Mouse (Mus musculus): ENCODE data around the gene Gm28035. TPM values are rescaled to one million over a fixed set of nuclear protein-coding genes. Genes with fewer than 3 reads are reported as not detected.

Gene Gm28035
- total RNA-seq, 2 experiments from 2014 or later = 0.88 to 1.5 TPM

DNA sequence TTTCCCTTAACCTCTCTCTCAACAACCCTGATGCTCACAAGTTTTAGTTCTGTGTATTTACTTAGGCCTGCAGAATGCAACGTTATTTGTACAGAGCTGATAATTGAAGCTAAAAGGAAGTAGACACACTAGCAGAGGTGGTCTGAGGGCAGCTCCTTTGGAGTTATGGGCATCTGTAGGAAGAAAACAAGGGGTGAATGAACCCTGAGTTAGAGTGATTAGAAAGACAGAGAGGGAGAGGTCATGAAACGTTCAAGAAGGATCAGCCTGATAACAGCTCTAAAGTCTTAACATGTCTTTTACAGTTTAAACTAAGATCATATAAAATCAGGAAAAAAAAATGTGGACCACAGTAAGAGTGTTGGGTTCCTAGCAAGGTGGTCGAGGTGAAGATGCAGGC lies 69.0 kb downstream of the Gm28035 start:
- no peak for DNase-seq

DNA sequence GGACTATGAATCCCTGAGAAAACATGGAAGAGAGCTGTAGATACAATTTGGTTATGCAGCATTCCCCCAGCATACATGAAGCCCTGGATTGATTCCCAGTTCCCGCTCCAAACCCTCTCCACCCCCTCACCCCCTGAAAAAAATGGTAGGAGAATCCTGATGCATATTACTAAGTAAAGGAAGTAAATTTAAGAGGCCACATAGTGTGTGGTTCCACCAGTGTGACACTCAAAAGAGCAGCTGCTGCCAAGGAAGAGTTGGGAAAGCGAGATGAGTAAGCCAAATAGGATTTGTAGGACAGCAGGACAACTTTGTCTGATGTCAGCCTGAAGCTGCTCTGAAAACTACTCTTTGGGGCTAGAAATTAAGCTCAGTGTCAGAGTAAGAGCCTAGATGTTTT lies 71.1 kb downstream of the Gm28035 start:
- DNase-seq = no peak

DNA sequence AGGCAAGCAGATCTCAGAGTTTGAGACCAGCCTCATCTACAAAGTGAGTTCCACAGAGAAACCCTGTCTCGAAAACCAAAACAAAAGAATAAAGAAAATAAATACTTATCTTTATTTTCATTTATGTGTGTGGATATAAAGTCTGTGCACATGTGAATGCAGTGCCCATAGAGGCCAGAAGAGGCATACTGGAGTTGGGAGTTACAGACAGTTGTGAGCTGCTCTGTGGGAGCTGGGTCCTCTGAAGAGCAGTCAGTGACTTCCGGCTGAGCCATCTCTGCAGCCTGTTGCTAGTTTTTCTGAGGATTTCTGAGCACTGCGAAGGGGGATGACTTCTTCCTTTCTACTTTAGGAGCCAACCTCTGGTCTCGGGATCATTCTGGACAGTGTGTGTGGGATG lies 75.8 kb downstream of the Gm28035 start:
- DNase-seq = no peak

DNA sequence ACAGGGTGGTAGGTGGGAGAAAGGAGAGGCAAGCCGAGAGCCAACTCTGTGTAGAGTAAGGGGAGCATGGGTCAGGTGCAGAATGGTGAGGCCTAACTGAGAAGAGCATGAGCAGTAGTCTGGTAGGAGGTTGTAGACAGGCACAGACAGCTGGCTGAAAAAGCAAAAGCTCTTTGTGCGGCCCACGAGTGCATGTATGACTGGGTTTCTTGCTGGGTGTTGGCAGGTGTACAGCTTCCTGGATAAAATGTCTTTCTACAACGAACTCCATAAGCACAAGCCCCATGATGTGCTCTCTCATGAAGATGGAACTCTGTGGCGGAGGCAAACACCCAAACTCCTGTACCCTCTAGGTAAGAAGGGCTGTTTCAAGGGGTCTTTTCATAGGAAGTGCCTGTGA lies 76.6 kb downstream of the Gm28035 start:
- no peak for DNase-seq

DNA sequence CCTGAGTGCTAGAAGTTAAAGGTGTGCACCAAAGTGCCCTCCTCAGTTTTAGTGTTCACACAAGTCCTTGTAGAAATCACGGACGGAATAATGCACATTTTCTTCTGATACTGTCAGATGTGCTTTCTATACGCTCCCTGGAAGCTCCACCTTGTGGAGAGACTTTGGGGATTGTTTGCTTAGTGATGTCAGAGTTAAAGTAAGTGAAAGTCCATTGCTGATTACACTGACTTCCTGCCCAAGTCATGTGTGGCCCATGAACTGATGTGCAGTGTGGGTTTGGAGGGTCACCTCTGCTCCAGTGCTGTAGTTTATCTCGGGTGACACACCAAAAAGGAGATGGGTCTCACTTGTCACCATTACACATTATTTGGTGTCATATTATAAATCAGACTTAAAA lies 78.9 kb downstream of the Gm28035 start:
- DNase-seq = no peak

DNA sequence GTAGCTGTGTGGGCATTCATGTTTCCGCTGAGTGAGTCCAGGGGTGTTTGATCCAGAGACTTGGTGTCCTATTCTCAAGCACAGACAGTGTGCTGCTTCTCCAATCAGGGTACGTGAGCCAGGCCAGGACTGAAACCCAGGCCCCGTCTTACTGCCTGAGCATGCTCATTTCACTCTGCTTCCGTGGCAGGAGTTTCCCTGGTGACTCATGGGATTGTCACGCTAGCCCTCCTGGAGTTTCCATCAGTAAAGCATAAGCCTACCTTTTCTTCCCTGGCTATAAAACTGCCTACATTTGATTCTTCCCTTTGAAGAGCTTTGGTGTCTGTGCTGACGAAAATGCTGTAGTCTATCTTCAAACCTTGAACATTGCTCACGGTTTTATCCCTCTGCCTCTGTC lies 82.7 kb downstream of the Gm28035 start:
- no peak for DNase-seq

DNA sequence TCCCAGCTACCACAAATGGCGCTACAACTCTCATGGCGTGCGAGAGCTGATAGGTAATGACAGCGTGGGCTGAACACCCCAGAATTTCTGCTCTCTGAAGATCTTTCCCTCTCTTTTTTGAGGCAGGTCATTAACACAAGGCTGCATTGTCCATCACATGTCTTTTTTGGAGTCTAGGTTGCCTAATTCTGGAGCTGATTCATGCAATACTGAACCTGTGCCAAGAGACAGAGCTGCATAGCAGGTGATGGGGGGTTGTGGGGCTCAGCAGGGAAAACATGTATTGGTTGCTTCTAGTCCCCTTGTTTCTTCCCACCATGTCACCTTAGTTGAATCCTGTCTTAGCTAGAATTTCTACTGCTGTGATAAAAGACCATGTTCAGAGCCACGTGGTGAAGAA lies 84.9 kb downstream of the Gm28035 start:
- DNase-seq = no peak

DNA sequence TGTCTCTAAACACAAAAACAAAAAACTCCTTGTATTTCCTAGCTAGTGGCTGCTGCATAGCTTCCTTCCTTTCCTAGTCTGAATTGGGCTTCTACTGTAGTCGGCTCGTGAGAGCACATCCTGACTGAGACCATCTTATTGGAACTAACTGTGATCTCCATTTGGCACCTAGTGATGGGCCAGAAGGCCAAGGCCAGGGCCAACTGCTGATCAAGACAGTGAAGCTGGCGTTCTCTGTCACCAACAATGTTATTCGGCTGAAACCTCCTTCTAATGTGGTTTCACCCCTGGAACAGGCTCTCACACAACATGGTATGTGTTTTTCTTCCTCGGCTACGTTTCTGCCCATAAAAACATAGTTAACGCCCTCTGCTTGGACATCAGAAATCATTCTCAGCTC lies 86.9 kb downstream of the Gm28035 start:
- no peak for DNase-seq

DNA sequence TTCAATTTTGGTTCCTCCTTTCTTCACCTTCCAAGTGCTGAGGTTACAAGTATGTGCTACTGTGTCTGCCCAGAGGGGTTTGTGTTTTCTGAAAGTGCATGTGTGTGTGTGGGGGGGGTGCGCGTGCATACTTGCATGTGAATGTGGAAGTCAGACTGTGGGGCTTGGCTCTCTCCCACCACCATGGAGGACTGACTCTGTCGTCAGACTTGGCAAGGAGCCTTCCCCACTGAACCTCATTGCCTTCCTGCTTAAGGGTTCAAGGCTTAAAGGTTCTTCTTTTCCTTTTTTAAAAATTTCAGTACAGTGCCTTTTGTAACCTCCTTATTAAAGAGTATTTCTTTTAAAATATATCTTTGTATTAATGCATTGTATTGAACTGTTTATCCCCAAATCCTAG lies 88.4 kb downstream of the Gm28035 start:
- no peak for DNase-seq

Other genes with a start within 250 kb of the Gm28035 start
- gene Wdr34, start 191.7 kb upstream of the Gm28035 start, total RNA-seq (2021) = 10 to 100 TPM; 15.2 to 15.8 TPM
- gene Set, start 183.2 kb upstream of the Gm28035 start, total RNA-seq (2021) = 100 to 1,000 TPM; 174 to 185 TPM
- gene Pkn3, start 162.9 kb upstream of the Gm28035 start, total RNA-seq (2021) = 10 to 100 TPM; 15.3 to 17.9 TPM
- 10 to 100 TPM in 1 of 2 experiments, 1 to 10 TPM in 1; 7.8 to 10.6 TPM for gene Zdhhc12, start 146.9 kb upstream of the Gm28035 start, total RNA-seq (2021)
- 10 to 100 TPM; 24.3 to 24.9 TPM for gene Zer1, start 116.0 kb upstream of the Gm28035 start, total RNA-seq (2021)
- 10 to 100 TPM; 23.9 to 27.4 TPM for gene Tbc1d13, start 106.8 kb upstream of the Gm28035 start, total RNA-seq (2021)
- gene Endog, start 69.1 kb upstream of the Gm28035 start, total RNA-seq (2021) = 10 to 100 TPM; 44.4 to 48.9 TPM
- 10 to 100 TPM in 1 of 2 experiments, 1 to 10 TPM in 1; 8.4 to 10.7 TPM for gene Spout1, start 62.1 kb upstream of the Gm28035 start, total RNA-seq (2021)
- 10 to 100 TPM; 33.3 to 35.3 TPM for gene Kyat1, start 34.7 kb upstream of the Gm28035 start, total RNA-seq (2021)
- 10 to 100 TPM; 56.3 to 59.2 TPM for gene Lrrc8a, start 2.9 kb upstream of the Gm28035 start, total RNA-seq (2021)
- gene Phyhd1, start 25.6 kb downstream of the Gm28035 start, total RNA-seq (2021) = 10 to 100 TPM; 20.6 to 26.0 TPM
- 1 to 10 TPM in 1 of 2 experiments, not detected in 1; 4.6 TPM for gene Gm28038, start 40.5 kb downstream of the Gm28035 start, total RNA-seq (2021)
- gene Dolk, start 45.8 kb downstream of the Gm28035 start, total RNA-seq (2021) = 10 to 100 TPM; 23.6 to 23.7 TPM
- 10 to 100 TPM; 28.0 to 34.5 TPM for gene Nup188, start 45.8 kb downstream of the Gm28035 start, total RNA-seq (2021)
- 10 to 100 TPM; 72.7 to 73.7 TPM for gene Sh3glb2, start 118.8 kb downstream of the Gm28035 start, total RNA-seq (2021)
- gene Miga2, start 123.7 kb downstream of the Gm28035 start, total RNA-seq (2021) = 10 to 100 TPM; 52.4 to 63.5 TPM
- gene Dolpp1, start 151.7 kb downstream of the Gm28035 start, total RNA-seq (2021) = 10 to 100 TPM; 14.2 to 14.6 TPM
- 100 to 1,000 TPM; 379 to 401 TPM for gene Crat, start 175.2 kb downstream of the Gm28035 start, total RNA-seq (2021)
- 100 to 1,000 TPM; 139 TPM for gene Ptpa, start 175.5 kb downstream of the Gm28035 start, total RNA-seq (2021)
- gene Ier5l, start 233.7 kb downstream of the Gm28035 start, total RNA-seq (2021) = 10 to 100 TPM; 10.7 to 12.1 TPM

Data from heart, postnatal 4 days (tissue).